Mouse (Mus musculus) retina, embryonic 14.5 days (tissue): ENCODE results near the gene Dnmbp.

ENCODE experiments used
- DNase-seq: peaks from one replicate; pipeline ENCODE4 v3.0.0-alpha.2; 2015; ENCODE audit warnings: low spot score

Gene Dnmbp

GRCm38 (mm10) chr19:43944566-43944965, 4.6 kb upstream of the Dnmbp start:
- no peak for DNase-seq

DNA sequence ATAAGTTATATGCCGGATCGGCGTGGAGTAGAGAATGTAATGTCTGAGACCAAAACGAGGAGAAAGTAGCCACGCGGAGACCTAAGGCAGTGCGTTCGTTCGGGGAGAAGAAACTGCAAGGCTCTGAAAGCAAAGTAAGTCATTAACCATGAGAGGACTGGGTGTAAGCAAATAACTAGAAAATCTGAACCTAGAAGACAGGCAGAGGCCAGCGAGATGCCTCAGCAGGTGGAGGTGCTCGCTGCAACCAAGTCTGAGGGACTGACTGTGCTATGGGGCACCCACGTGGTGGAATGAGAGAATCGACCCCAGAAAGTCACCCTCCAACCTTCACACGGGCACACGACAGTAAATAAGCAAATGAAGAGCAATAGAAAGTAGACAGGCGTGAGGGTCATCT, 3.1 kb upstream of the Dnmbp start:
- DNase-seq = no peak

DNA sequence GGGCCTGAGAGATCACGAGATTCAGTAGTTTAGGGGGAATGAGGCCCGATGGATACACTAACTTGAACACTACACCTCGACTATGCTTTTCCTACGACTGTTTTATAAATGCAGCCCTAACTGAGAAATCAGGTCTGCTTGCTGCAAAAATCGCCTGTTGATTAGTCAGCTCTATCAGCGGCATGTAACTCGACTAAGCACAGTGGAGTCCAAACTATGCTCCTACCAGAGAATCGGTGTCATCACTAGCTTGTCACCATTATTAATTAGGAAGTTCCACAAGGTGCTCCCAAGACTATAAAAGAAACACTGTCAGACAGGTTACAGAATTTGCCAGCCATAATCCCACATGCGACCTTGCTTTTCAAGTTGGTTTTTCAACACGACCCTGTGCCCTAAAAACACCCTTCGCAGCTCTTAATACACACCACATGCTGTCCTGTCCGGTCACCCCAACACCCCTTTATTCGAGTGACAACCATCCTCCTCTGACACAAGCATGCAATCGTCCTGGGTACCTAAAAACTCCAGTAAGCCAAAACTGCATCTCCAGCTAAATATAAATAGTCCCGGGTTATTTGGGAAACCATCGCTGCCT, 721 bp downstream of the Dnmbp start:
- DNase-seq = no peak

DNA sequence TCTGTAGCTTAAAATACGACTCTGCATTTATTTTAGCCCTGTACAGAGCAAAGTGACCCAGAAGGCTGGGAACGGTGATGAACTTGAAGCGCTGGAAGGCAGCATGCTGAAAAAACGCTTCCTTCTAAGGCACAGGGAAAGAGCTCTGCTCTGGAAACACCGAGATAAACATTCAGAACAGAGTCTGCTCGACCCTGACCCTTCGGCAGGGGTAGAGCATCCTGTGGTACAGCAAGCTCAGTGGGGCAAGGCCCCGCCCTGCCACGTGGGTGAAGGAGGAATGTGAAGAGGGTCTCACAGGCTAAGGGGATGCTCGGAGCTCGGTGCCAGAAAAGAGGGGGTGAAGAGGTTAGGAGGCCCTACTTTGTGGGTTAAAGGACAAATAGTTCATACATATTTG, 1.6 kb downstream of the Dnmbp start:
- no peak for DNase-seq

DNA sequence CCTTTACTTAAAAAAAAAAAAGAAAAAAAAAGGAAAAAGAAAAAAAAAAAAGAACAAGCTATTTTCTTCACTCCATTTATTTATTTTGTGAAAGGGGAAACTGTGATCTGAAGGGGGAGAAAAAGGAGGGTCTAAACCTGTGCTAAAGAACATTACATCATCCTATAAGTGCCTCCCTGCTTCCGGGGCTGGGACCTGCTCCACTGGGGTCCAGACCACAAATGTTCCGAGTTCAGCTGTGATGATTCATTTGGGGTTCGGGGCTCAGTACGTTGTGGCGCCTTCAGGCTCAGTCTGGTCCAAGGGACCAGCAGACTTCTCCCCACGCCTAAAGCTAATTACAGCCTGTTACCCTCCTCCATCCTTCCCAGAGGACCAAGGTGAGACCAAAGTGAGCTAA, 9.1 kb downstream of the Dnmbp start:
- DNase-seq = no peak

GRCm38 (mm10) chr19:43930366-43930765, 9.6 kb downstream of the Dnmbp start:
- no peak for DNase-seq

DNA sequence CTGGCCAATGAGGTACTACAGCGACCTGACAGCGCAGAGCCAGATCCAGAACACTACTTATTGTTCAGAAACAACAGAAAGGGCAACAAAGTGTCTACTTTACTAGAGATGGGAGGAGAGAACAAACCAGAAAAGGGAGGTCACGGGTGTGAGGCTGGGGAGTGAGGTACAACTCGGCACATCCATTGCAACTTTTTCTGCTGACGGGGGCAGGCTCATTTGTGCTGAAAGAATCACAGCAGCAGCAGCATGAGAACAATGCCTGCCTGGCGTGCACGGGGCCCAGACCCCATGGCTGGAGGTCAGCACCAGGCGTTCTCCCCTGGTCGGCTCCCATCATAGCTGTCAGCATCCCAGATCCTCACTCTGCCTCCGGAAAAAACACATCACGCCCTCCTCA, 10.1 kb downstream of the Dnmbp start:
- DNase-seq = no peak

GRCm38 (mm10) chr19:43927967-43928366, 12.0 kb downstream of the Dnmbp start:
- no peak for DNase-seq

GRCm38 (mm10) chr19:43927057-43927456, 12.9 kb downstream of the Dnmbp start:
- DNase-seq = no peak

- no peak for DNase-seq
Measured at GRCm38 (mm10) chr19:43926141-43926987, 13.6 kb downstream of the Dnmbp start.

GRCm38 (mm10) chr19:43924361-43924760, 15.6 kb downstream of the Dnmbp start:
- no peak for DNase-seq

DNA sequence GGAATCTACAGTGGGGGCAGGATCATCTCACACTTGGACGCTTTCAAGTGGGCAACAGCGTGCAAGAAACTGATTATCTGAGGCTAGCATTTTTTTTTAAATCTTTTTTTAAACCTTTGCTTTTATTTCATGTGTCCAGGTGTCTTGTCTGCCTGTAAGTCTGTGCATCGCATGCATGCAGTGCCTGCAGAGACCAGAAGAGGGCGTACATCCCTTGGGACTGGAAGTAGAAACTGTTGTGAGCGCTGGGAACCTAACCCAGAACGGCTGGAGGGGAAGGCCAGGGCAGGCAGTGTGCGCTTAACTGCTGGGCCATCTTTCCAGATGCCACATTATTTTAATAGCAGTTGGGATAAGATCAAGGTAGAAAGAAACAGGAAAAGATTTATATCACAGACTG, 17.0 kb downstream of the Dnmbp start:
- no peak for DNase-seq

GRCm38 (mm10) chr19:43921410-43921809, 18.6 kb downstream of the Dnmbp start:
- DNase-seq = no peak

GRCm38 (mm10) chr19:43920453-43921300, 19.3 kb downstream of the Dnmbp start:
- no peak for DNase-seq

DNA sequence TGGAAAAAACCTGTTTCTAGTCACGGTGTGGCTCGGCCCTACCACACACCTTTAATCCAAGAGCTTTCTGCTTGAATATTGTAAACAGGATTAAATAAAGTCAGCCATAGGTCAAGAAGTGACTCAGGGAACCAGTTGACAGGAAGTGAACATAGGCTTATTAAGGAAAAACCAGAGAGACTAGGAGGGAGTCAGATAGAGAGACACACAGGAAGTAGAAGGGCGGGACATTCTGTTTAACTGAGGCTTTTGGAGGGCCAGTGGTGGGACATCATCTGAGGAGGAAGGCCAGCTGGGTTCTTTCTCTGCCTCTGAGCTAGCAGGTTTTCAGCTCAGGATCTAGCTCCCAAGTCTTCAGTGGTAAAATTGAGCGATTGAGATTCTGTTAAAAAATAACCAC, 20.1 kb downstream of the Dnmbp start:
- DNase-seq = no peak

GRCm38 (mm10) chr19:43918834-43919233, 21.2 kb downstream of the Dnmbp start:
- DNase-seq = no peak

GRCm38 (mm10) chr19:43917763-43918162, 22.2 kb downstream of the Dnmbp start:
- DNase-seq = no peak

- DNase-seq = no peak
Measured at GRCm38 (mm10) chr19:43917406-43917691, 22.6 kb downstream of the Dnmbp start.

DNA sequence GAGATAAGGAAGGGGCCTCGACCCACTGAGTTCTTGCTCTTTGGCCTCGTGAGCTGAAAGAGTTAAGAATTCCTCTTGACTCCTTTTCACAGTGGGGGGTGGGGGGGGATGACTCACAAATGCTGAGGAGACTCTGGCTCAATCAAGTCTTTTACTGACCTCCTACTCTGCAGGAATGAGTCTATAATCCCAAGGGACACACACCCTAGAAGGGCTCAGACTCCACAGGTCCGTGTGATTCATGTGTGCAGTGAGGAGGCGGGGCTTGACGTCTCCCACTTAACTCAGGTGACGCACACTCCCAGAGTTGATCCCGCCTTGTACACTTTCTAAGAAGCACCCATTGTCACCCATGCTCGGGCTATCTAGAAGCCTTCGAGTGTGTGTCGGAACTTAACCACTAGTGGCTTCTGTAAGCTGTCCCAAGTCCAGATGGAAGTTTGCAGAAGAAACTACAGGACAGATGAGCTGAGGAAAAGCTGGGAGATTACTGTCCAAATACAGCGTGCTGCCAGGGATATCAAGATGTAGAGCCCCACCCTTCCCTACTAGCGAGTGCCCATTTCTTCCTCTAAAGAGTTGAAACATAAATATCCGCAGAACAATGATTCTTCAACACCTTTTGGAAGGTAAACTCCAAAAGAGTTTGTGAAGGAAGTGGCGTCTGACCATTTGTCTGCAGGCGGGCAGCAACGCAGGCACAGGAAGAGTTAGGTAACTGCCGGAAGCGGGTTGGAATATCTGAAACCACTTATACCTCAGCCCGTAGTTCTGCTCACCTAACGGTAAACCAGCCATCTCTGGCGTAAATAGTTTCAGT, 23.2 kb downstream of the Dnmbp start:
- DNase-seq = no peak

DNA sequence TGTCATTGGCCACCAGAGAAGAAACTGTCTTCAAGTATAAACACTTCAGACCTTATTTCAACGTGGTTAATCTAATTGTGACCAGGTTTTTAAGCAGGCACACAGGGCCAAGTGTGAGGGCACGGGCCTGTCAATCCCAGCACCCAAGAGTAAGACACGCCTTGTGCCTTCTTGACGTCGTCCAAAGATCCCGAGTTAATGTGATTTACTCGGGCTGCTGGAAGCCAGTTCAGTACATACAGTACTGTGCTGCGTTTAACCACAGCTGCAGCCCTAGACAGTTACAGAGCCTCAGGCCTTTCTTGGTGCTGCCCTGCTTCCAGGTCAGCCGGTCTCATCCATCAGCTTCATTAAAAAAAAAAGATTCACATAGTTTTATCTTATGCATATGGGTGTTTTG, 24.6 kb downstream of the Dnmbp start:
- DNase-seq = no peak

GRCm38 (mm10) chr19:43914986-43915385, 25.0 kb downstream of the Dnmbp start:
- no peak for DNase-seq
